Mouse (Mus musculus) layer of hippocampus, postnatal 36 days (tissue): ENCODE results near the gene Mylk4. TPM values are rescaled to one million over a fixed set of nuclear protein-coding genes. Genes with fewer than 3 reads are reported as not detected.

Experiments
- total RNA-seq, 2 experiments: library from RNA; stranded (reverse); gene quantifications; 2 replicates each; pipeline ENCODE4 v1.2.3; 2021

The Mylk4 gene
- total RNA-seq, 2 experiments from 2014 or later, result 0.05 to 0.43 TPM

Other genes with a start within 250 kb of the Mylk4 start
- gene Wrnip1, start 18.1 kb upstream of the Mylk4 start, total RNA-seq, result 10 to 100 TPM; 60.6 to 61.5 TPM
- 1 to 10 TPM in 1 of 2 experiments, not detected in 1; 1.1 TPM for gene D930007J09Rik, start 18.9 kb upstream of the Mylk4 start, total RNA-seq
- 1 to 10 TPM; 3.4 to 4.4 TPM for gene Serpinb1a, start 67.2 kb upstream of the Mylk4 start, total RNA-seq
- under 1 TPM in 1 of 2 experiments, not detected in 1; 0.40 TPM for gene Serpinb1c, start 114.3 kb upstream of the Mylk4 start, total RNA-seq
- 1 to 10 TPM in 1 of 2 experiments, under 1 TPM in 1; 0.67 to 2.1 TPM for gene Serpinb6b, start 181.3 kb upstream of the Mylk4 start, total RNA-seq
- gene Serpinb9, start 219.3 kb upstream of the Mylk4 start, total RNA-seq, result 1 to 10 TPM; 5.9 to 6.1 TPM
- not detected for gene Serpinb9b, start 243.5 kb upstream of the Mylk4 start, total RNA-seq